Comparison of ENCODE assay signal across 8 mouse cellular contexts in genomic region chr19:41982791-41983150, GRCm38 (mm10). TPM values are rescaled to one million over a fixed set of nuclear protein-coding genes. Genes with fewer than 3 reads are reported as not detected.
DNase-seq lines count a peak whose midpoint lies in the region; ATAC-seq and TF ChIP-seq lines count a peak whose summit lies in the region.

No protein-coding gene starts in this region.

- TF ChIP-seq CTCF in MEL (IDR thresholded peaks at IDR 0.05 in 2 of 3, conservative IDR thresholded peaks at IDR 0.05 in 1 of 3; ENCODE audit: control insufficient read depth in 1 of 3, insufficient read depth in 1 of 3, low read depth in 2 of 3, low read length in 3 of 3, poor library complexity in 1 of 3, severe bottlenecking in 1 of 3): no peak
- no peak for TF ChIP-seq CTCF in stomach, postnatal 0 days (IDR thresholded peaks at IDR 0.05; ENCODE audit: low read depth)

- peak; percentile 30 for DNase-seq in kidney, adult 9 months
- DNase-seq in kidney, postnatal 36 days: no peak
- DNase-seq in MEL (ENCODE audit: low read depth, low spot score): no peak
- no peak for DNase-seq in stomach, postnatal 0 days (ENCODE audit: low spot score)
- no peak for DNase-seq in urinary bladder, adult 18-20 months (ENCODE audit: low spot score in 2 of 2)
- DNase-seq in yolk sac, embryonic 10.5 days (ENCODE audit: low spot score): no peak

- H3K9me3 ChIP-seq in MEL (replicated peaks; ENCODE audit: insufficient read depth, low read length): no peaks in the 10 kb centered on the region
- no peaks in the 10 kb centered on the region for H3K9me3 ChIP-seq in heart, embryonic 14.5 days (ENCODE audit: control insufficient read depth, low read length)
- no peaks in the 10 kb centered on the region for H3K9me3 ChIP-seq in lung, embryonic 15.5 days
- H3K9me3 ChIP-seq in stomach, postnatal 0 days (ENCODE audit: control insufficient read depth, low read length): no peaks in the 10 kb centered on the region

- H3K4me2 ChIP-seq in heart, embryonic 14.5 days (ENCODE audit: low read length): peak overlapping the region; percentile 94
- peak overlapping the region; percentile 81 for H3K4me2 ChIP-seq in lung, embryonic 15.5 days
- H3K4me2 ChIP-seq in stomach, postnatal 0 days (replicated peaks; ENCODE audit: low read depth): peak overlapping the region; percentile 95

- H3K36me3 ChIP-seq in MEL (ENCODE audit: control insufficient read depth in 1 of 2, insufficient read depth in 2 of 2, low read length in 2 of 2): peaks cover 0 to 10% of the 10 kb centered on the region in 2 experiments; a peak in 2 of 4 replicates
- H3K36me3 ChIP-seq in heart, embryonic 14.5 days (ENCODE audit: control insufficient read depth, insufficient read depth, low read length): no peaks in the 10 kb centered on the region
- H3K36me3 ChIP-seq in lung, embryonic 15.5 days: no peaks in the 10 kb centered on the region
- H3K36me3 ChIP-seq in stomach, postnatal 0 days (ENCODE audit: control insufficient read depth, insufficient read depth, low read length): no peaks in the 10 kb centered on the region

- H3K27me3 ChIP-seq in MEL (ENCODE audit: control insufficient read depth in 1 of 2, insufficient read depth in 2 of 2, low read length in 2 of 2): no peaks in the 10 kb centered on the region
- H3K27me3 ChIP-seq in heart, embryonic 14.5 days (ENCODE audit: control insufficient read depth, insufficient read depth, low read length): no peaks in the 10 kb centered on the region
- no peaks in the 10 kb centered on the region for H3K27me3 ChIP-seq in lung, embryonic 15.5 days
- no peaks in the 10 kb centered on the region for H3K27me3 ChIP-seq in stomach, postnatal 0 days (ENCODE audit: control insufficient read depth, insufficient read depth, low read length)

- no peak overlapping the region for H3K27ac ChIP-seq in MEL (ENCODE audit: control insufficient read depth, low read depth, low read length)
- peak overlapping the region; percentile 93 to 94 for H3K27ac ChIP-seq in heart, embryonic 14.5 days (replicated peaks in 1 of 2; ENCODE audit: control insufficient read depth in 1 of 2, insufficient read depth in 1 of 2, low read depth in 2 of 2, low read length in 2 of 2)
- H3K27ac ChIP-seq in lung, embryonic 15.5 days: peak overlapping the region; percentile 70; the same call in 1 of the 2 replicates
- H3K27ac ChIP-seq in stomach, postnatal 0 days (replicated peaks): peak overlapping the region; percentile 93

- peaks cover 0 to 5% of the 10 kb centered on the region in 2 experiments; a peak in 1 of 4 replicates for H3K4me1 ChIP-seq in MEL (ENCODE audit: control insufficient read depth in 1 of 2, insufficient read depth in 2 of 2, low read length in 2 of 2)
- H3K4me1 ChIP-seq in heart, embryonic 14.5 days (ENCODE audit: control insufficient read depth in 2 of 2, insufficient read depth in 2 of 2, low read length in 2 of 2): peaks cover 5 to 25% of the 10 kb centered on the region in 2 experiments
- H3K4me1 ChIP-seq in lung, embryonic 15.5 days: peaks cover 14% of the 10 kb centered on the region
- no peaks in the 10 kb centered on the region for H3K4me1 ChIP-seq in stomach, postnatal 0 days (replicated peaks; ENCODE audit: control insufficient read depth, insufficient read depth)

- TF ChIP-seq RAD21 in MEL (IDR thresholded peaks at IDR 0.05; ENCODE audit: low read depth, low read length): no peak

- peak overlapping the region; percentile 86 to 93 for H3K4me3 ChIP-seq in MEL (ENCODE audit: control insufficient read depth in 1 of 2, insufficient read depth in 1 of 2, low read depth in 2 of 2, low read length in 2 of 2)
- peak overlapping the region; percentile 82 to 86 for H3K4me3 ChIP-seq in heart, embryonic 14.5 days (ENCODE audit: control insufficient read depth in 1 of 2, insufficient read depth in 1 of 2, low read depth in 1 of 2, low read length in 2 of 2)
- H3K4me3 ChIP-seq in lung, embryonic 15.5 days: peak overlapping the region; percentile 72
- peak overlapping the region; percentile 92 for H3K4me3 ChIP-seq in stomach, postnatal 0 days (ENCODE audit: low read depth, low read length)

- peak overlapping the region; percentile 11; the same call in 1 of the 2 replicates for H3K9ac ChIP-seq in MEL (ENCODE audit: control insufficient read depth, low read depth, low read length, poor library complexity, severe bottlenecking)
- peak overlapping the region; percentile 89 for H3K9ac ChIP-seq in heart, embryonic 14.5 days (ENCODE audit: low read length)
- peak overlapping the region; percentile 67 for H3K9ac ChIP-seq in lung, embryonic 15.5 days
- H3K9ac ChIP-seq in stomach, postnatal 0 days (ENCODE audit: low read length): peak overlapping the region; percentile 80

- no peak for ATAC-seq in heart, embryonic 14.5 days (ENCODE audit: insufficient number of reproducible peaks, insufficient read depth, low FRiP score, low read depth)
- no peak for ATAC-seq in lung, embryonic 15.5 days (ENCODE audit: borderline replicate concordance, extremely low read depth, low FRiP score, low TSS enrichment)
- ATAC-seq in stomach, postnatal 0 days (ENCODE audit: low FRiP score, low TSS enrichment): no peak

- no peak for TF ChIP-seq POLR2A in MEL (IDR thresholded peaks at IDR 0.05; ENCODE audit: control insufficient read depth in 1 of 2, insufficient read depth in 1 of 2, low read depth in 1 of 2, low read length in 2 of 2, poor library complexity in 1 of 2)

- peaks cover 16% of the 10 kb centered on the region for H3K79me2 ChIP-seq in MEL (ENCODE audit: control insufficient read depth, insufficient read depth, low read length, poor library complexity)

- no peak for TF ChIP-seq EP300 in MEL (IDR thresholded peaks at IDR 0.05; ENCODE audit: low read depth in 1 of 2, low read length in 2 of 2)
- TF ChIP-seq EP300 in stomach, postnatal 0 days (optimal IDR thresholded peaks at IDR 0.05): no peak

- 9% methylated on average over 4 of the region's 4 CpGs for WGBS in heart, embryonic 14.5 days
- 8% methylated on average over 4 of the region's 4 CpGs for WGBS in lung, embryonic 15.5 days
- 24% methylated on average over 4 of the region's 4 CpGs for WGBS in stomach, postnatal 0 days

TF ChIP-seq in MEL, 35 proteins besides CTCF, POLR2A, EP300 and RAD21:
- TF ChIP-seq MXI1 (IDR thresholded peaks at IDR 0.05; ENCODE audit: low read depth, low read length) (no peak), TBP (IDR thresholded peaks at IDR 0.05; ENCODE audit: low read depth, low read length) (0 out of 2 replicates have a peak, but pooled peaks have one; percentile 25), GABPA (IDR thresholded peaks at IDR 0.05; ENCODE audit: low read depth, low read length) (0 out of 2 replicates have a peak, but pooled peaks have one; percentile 4)

RNA-seq across cellular contexts. Expression of gene Ubtd1, which starts 1.2 kb away (rescaled TPM):
- 8.0 and 9.1 TPM in 2 replicates for total RNA-seq in MEL (2012; rRNA removed)
- polyA plus RNA-seq in MEL (2012; ENCODE audit: insufficient read depth in 1 of 2, insufficient read length in 2 of 2, low read depth in 1 of 2, low replicate concordance in 2 of 2, missing spikeins in 1 of 2): 10 to 100 TPM in 1 of 2 experiments, not detected in 1; 15.5 TPM
- polyA plus RNA-seq in heart, embryonic 14.5 days (2014; fragmentation: Nextera tagmentation; extraction: Ambion mirVana): 11.8 and 13.2 TPM in 2 replicates
- polyA plus RNA-seq in lung, embryonic 15.5 days (2015; fragmentation: Nextera tagmentation; extraction: Ambion mirVana): 17.2 and 17.5 TPM in 2 replicates
- 21.3 and 23.5 TPM in 2 replicates for polyA plus RNA-seq in stomach, postnatal 0 days (2015; fragmentation: Nextera tagmentation; extraction: Ambion mirVana)

RNA-seq across cellular contexts. Expression of gene Mms19, which starts 1.8 kb away (rescaled TPM):
- total RNA-seq in MEL (2012; rRNA removed): 23.7 and 25.6 TPM in 2 replicates
- polyA plus RNA-seq in MEL (2012; ENCODE audit: insufficient read depth in 1 of 2, insufficient read length in 2 of 2, low read depth in 1 of 2, low replicate concordance in 2 of 2, missing spikeins in 1 of 2): 10 to 100 TPM in 1 of 2 experiments, not detected in 1; 88.6 TPM
- 24.4 and 28.3 TPM in 2 replicates for polyA plus RNA-seq in heart, embryonic 14.5 days (2014; fragmentation: Nextera tagmentation; extraction: Ambion mirVana)
- 29.7 and 35.3 TPM in 2 replicates for polyA plus RNA-seq in lung, embryonic 15.5 days (2015; fragmentation: Nextera tagmentation; extraction: Ambion mirVana)
- polyA plus RNA-seq in stomach, postnatal 0 days (2015; fragmentation: Nextera tagmentation; extraction: Ambion mirVana): 10.2 and 11.7 TPM in 2 replicates

RNA-seq across cellular contexts. Expression of gene Zdhhc16, which starts 49.5 kb away (rescaled TPM):
- 95.2 and 99.2 TPM in 2 replicates for total RNA-seq in MEL (2012; rRNA removed)
- polyA plus RNA-seq in MEL (2012; ENCODE audit: insufficient read depth in 1 of 2, insufficient read length in 2 of 2, low read depth in 1 of 2, low replicate concordance in 2 of 2, missing spikeins in 1 of 2): 100 to 1,000 TPM in 1 of 2 experiments, not detected in 1; 128 TPM
- polyA plus RNA-seq in heart, embryonic 14.5 days (2014; fragmentation: Nextera tagmentation; extraction: Ambion mirVana): 42.3 and 47.8 TPM in 2 replicates
- 88.1 and 96.2 TPM in 2 replicates for polyA plus RNA-seq in lung, embryonic 15.5 days (2015; fragmentation: Nextera tagmentation; extraction: Ambion mirVana)
- 37.4 and 42.0 TPM in 2 replicates for polyA plus RNA-seq in stomach, postnatal 0 days (2015; fragmentation: Nextera tagmentation; extraction: Ambion mirVana)

RNA-seq across cellular contexts. Expression of gene Exosc1, which starts 49.5 kb away (rescaled TPM):
- 101 and 118 TPM in 2 replicates for total RNA-seq in MEL (2012; rRNA removed)
- polyA plus RNA-seq in MEL (2012; ENCODE audit: insufficient read depth in 1 of 2, insufficient read length in 2 of 2, low read depth in 1 of 2, low replicate concordance in 2 of 2, missing spikeins in 1 of 2): 100 to 1,000 TPM; 162 to 390 TPM
- 40.8 and 42.0 TPM in 2 replicates for polyA plus RNA-seq in heart, embryonic 14.5 days (2014; fragmentation: Nextera tagmentation; extraction: Ambion mirVana)
- polyA plus RNA-seq in lung, embryonic 15.5 days (2015; fragmentation: Nextera tagmentation; extraction: Ambion mirVana): 71.4 and 72.6 TPM in 2 replicates
- polyA plus RNA-seq in stomach, postnatal 0 days (2015; fragmentation: Nextera tagmentation; extraction: Ambion mirVana): 46.4 and 47.2 TPM in 2 replicates

RNA-seq across cellular contexts. Expression of gene Ankrd2, which starts 53.0 kb away (rescaled TPM):
- not detected in 2 replicates for total RNA-seq in MEL (2012; rRNA removed)
- polyA plus RNA-seq in MEL (2012; ENCODE audit: insufficient read depth in 1 of 2, insufficient read length in 2 of 2, low read depth in 1 of 2, low replicate concordance in 2 of 2, missing spikeins in 1 of 2): not detected
- not detected in 2 replicates for polyA plus RNA-seq in heart, embryonic 14.5 days (2014; fragmentation: Nextera tagmentation; extraction: Ambion mirVana)
- 0.31 and 0.58 TPM in 2 replicates for polyA plus RNA-seq in lung, embryonic 15.5 days (2015; fragmentation: Nextera tagmentation; extraction: Ambion mirVana)
- polyA plus RNA-seq in stomach, postnatal 0 days (2015; fragmentation: Nextera tagmentation; extraction: Ambion mirVana): 0.11 and 0.12 TPM in 2 replicates

Comparison
In these comparisons a context has a peak if more than half of its experiments do, and no peak if none do; other contexts are left out.
1. H3K9ac ChIP-seq: peak in every context shown above with its lines; median percentile 89 in heart, embryonic 14.5 days; 80 in stomach, postnatal 0 days; 67 in lung, embryonic 15.5 days; 11 in MEL.